Mouse (Mus musculus): ENCODE measurements around the gene Ehd3.

GRCm38 (mm10) chr17:73836601-73837000, 32.7 kb downstream of the Ehd3 start:
- TF ChIP-seq POLR2A (IDR thresholded peaks at IDR 0.05; ENCODE audit: borderline replicate concordance, control insufficient read depth, low read depth, low read length) (no peak), CTCF (IDR thresholded peaks at IDR 0.05; ENCODE audit: control insufficient read depth, insufficient read depth, low read length) (no peak)

Measured in bone marrow, adult 2 months (tissue).